ENCODE assay signal across 10 mouse cellular contexts in genomic region chr2:112266780-112267179, GRCm38 (mm10). TPM values are rescaled to one million over a fixed set of nuclear protein-coding genes. Genes with fewer than 3 reads are reported as not detected.
A peak's percentile ranks its signal among the peaks of the same experiment; 100 is the strongest.
DNase-seq lines count a peak whose midpoint lies in the region; ATAC-seq and TF ChIP-seq lines count a peak whose summit lies in the region.
"Had no signal": no experiment of that assay in that cellular context is flagged by ENCODE, and none has a peak within 500 bp of the region (broad histone marks: within the 10 kb centered on the region; RNA-seq: fewer than 3 reads in every experiment).

No protein-coding gene starts in this region.

- intact Hi-C loops in heart, postnatal 14 days (cut with DNase I), result loop anchor here (10.0 kb wide), 3 partner anchors 68 to 218 kb away; partner anchors contain the start of genes Chrm5 and Emc7

- peak; percentile 46 to 49 for DNase-seq in cerebellum, adult 2 months
- peak; percentile 16 to 40 for DNase-seq in heart, postnatal 14 days
- no peak for DNase-seq in liver, embryonic 13.5 days
- no peak for DNase-seq in spleen, adult 2 months (ENCODE audit: low read depth in 1 of 2, low spot score in 2 of 2)
- DNase-seq in frontal cortex, postnatal 25 days (ENCODE audit: low spot score in 2 of 2), result no peak

- H3K9me3 ChIP-seq in embryonic facial prominence, embryonic 13.5 days, result no peaks in the 10 kb centered on the region
- H3K9me3 ChIP-seq in liver, embryonic 13.5 days (replicated peaks), result no peaks in the 10 kb centered on the region

- H3K9ac ChIP-seq in embryonic facial prominence, embryonic 13.5 days, result peak overlapping the region; percentile 83
- H3K9ac ChIP-seq in liver, embryonic 13.5 days, result peak overlapping the region; percentile 95

- no peak for ATAC-seq in cerebellum, adult (ENCODE audit: insufficient number of reproducible peaks, low FRiP score, low TSS enrichment)
- ATAC-seq in embryonic facial prominence, embryonic 13.5 days (ENCODE audit: insufficient number of reproducible peaks, insufficient read depth, low FRiP score, low TSS enrichment, low read depth), result no peak
- no peak for ATAC-seq in liver, embryonic 13.5 days (ENCODE audit: low read depth)

- no peak overlapping the region for H3ac ChIP-seq in C2C12 (ENCODE audit: control insufficient read depth, insufficient read length, low read depth)

- H3K4me2 ChIP-seq in embryonic facial prominence, embryonic 13.5 days, result peak overlapping the region; percentile 92
- H3K4me2 ChIP-seq in liver, embryonic 13.5 days, result peak overlapping the region; percentile 92

- no peaks in the 10 kb centered on the region for H3K36me3 ChIP-seq in C2C12 (ENCODE audit: control insufficient read depth, insufficient read depth)
- H3K36me3 ChIP-seq in embryonic facial prominence, embryonic 13.5 days, result no peaks in the 10 kb centered on the region
- H3K36me3 ChIP-seq in liver, embryonic 13.5 days, result no peaks in the 10 kb centered on the region
- H3K36me3 ChIP-seq in spleen, adult 2 months (ENCODE audit: control insufficient read depth, insufficient read depth, low read length), result peaks cover 2% of the 10 kb centered on the region

- no peaks in the 10 kb centered on the region for H3K27me3 ChIP-seq in cerebellum, adult 2 months (ENCODE audit: control insufficient read depth, insufficient read depth, low read length)
- no peaks in the 10 kb centered on the region for H3K27me3 ChIP-seq in C2C12 (ENCODE audit: control insufficient read depth, insufficient read depth, insufficient read length)
- no peaks in the 10 kb centered on the region for H3K27me3 ChIP-seq in embryonic facial prominence, embryonic 13.5 days
- no peaks in the 10 kb centered on the region for H3K27me3 ChIP-seq in liver, embryonic 13.5 days
- no peaks in the 10 kb centered on the region for H3K27me3 ChIP-seq in spleen, adult 2 months (ENCODE audit: control insufficient read depth, insufficient read depth, low read length)

- H3K27ac ChIP-seq in cerebellum, adult 2 months (ENCODE audit: insufficient read depth, low read length), result peak overlapping the region; percentile 46; the same call in 1 of the 2 replicates
- H3K27ac ChIP-seq in embryonic facial prominence, embryonic 13.5 days, result no peak overlapping the region
- H3K27ac ChIP-seq in liver, embryonic 13.5 days, result peak overlapping the region; percentile 94
- H3K27ac ChIP-seq in spleen, adult 2 months (ENCODE audit: insufficient read depth, low read length), result peak overlapping the region; percentile 98

- peaks cover 36% of the 10 kb centered on the region for H3K79me2 ChIP-seq in C2C12 (ENCODE audit: control insufficient read depth, insufficient read depth)

- H3K79me3 ChIP-seq in C2C12 (ENCODE audit: low read depth), result peaks cover 15% of the 10 kb centered on the region

- H3K4me3 ChIP-seq in cerebellum, adult 2 months (replicated peaks; ENCODE audit: insufficient read depth, low read depth, low read length), result peak overlapping the region; percentile 67
- H3K4me3 ChIP-seq in C2C12 (ENCODE audit: insufficient read depth, poor library complexity, severe bottlenecking), result peak overlapping the region; percentile 75
- peak overlapping the region; percentile 83 for H3K4me3 ChIP-seq in embryonic facial prominence, embryonic 13.5 days
- H3K4me3 ChIP-seq in liver, embryonic 13.5 days (replicated peaks), result peak overlapping the region; percentile 91
- peak overlapping the region; percentile 69 for H3K4me3 ChIP-seq in spleen, adult 2 months (ENCODE audit: extremely low read depth, insufficient read depth, insufficient read length)

- under 1% methylated on average over 10 of the region's 10 CpGs for WGBS in cerebellum, adult 2 months
- 65% methylated on average over 10 of the region's 10 CpGs for WGBS in embryonic facial prominence, embryonic 13.5 days
- WGBS in liver, embryonic 13.5 days (ENCODE audit: insufficient replicate concordance), result 20% methylated on average over 10 of the region's 10 CpGs
- whole genome bisulfite sequencing in spleen, adult 2 months, result 0% methylated on average over 10 of the region's 10 CpGs

- H3K4me1 ChIP-seq in cerebellum, adult 2 months (ENCODE audit: control insufficient read depth, insufficient read depth, low read length), result no peaks in the 10 kb centered on the region; the same call in 1 of the 2 replicates
- peaks cover 34% of the 10 kb centered on the region for H3K4me1 ChIP-seq in embryonic facial prominence, embryonic 13.5 days
- H3K4me1 ChIP-seq in liver, embryonic 13.5 days (replicated peaks), result peaks cover 69% of the 10 kb centered on the region
- peaks cover 14% of the 10 kb centered on the region; the same call in 1 of the 2 replicates for H3K4me1 ChIP-seq in spleen, adult 2 months (ENCODE audit: control insufficient read depth, insufficient read depth, insufficient read length)

- TF ChIP-seq POLR2A in cerebellum, adult 2 months (IDR thresholded peaks at IDR 0.05; ENCODE audit: borderline replicate concordance, insufficient read depth, low read length), result no peak
- TF ChIP-seq POLR2A in spleen, adult 2 months (IDR thresholded peaks at IDR 0.05; ENCODE audit: low read depth, low read length), result no peak

- TF ChIP-seq CTCF in cerebellum, adult 2 months (IDR thresholded peaks at IDR 0.05; ENCODE audit: borderline replicate concordance, insufficient read depth, low read depth, low read length), result no peak
- no peak for TF ChIP-seq CTCF in C2C12 (IDR thresholded peaks at IDR 0.05; ENCODE audit: control insufficient read depth, insufficient read depth, insufficient read length)
- TF ChIP-seq CTCF in spleen, adult 2 months (IDR thresholded peaks at IDR 0.05; ENCODE audit: extremely low read depth, insufficient read depth, insufficient read length, insufficient replicate concordance), result no peak

TF ChIP-seq in C2C12, 6 proteins besides CTCF, POLR2A, EP300 and RAD21:
- no peak for TF ChIP-seq USF1 (IDR thresholded peaks at IDR 0.05; ENCODE audit: low read depth)
- TF ChIP-seq MYOG (IDR thresholded peaks at IDR 0.05; ENCODE audit: control insufficient read depth, extremely low read depth, insufficient read length), result no peak
- TF ChIP-seq MYOD1 (IDR thresholded peaks at IDR 0.05; ENCODE audit: control insufficient read depth, insufficient read length, low read depth), result no peak
- TF ChIP-seq MAX (IDR thresholded peaks at IDR 0.05), result no peak
- no peak for TF ChIP-seq FOSL1 (IDR thresholded peaks at IDR 0.05; ENCODE audit: insufficient read depth, low read length, poor library complexity, severe bottlenecking)
- no peak for TF ChIP-seq CEBPB (IDR thresholded peaks at IDR 0.05; ENCODE audit: low read depth)

RNA-seq across cellular contexts. Expression of gene Gm21985, which starts 0.7 kb away (rescaled TPM):
- polyA plus RNA-seq in cerebellum, adult 2 months (2012; rRNA removed), result 0.19 TPM in 1 of 2 replicates, not detected in the other
- polyA plus RNA-seq in C2C12 (2012; fragmentation: generic; extraction: Trizol), result not detected
- polyA plus RNA-seq in embryonic facial prominence, embryonic 13.5 days (2015; fragmentation: Nextera tagmentation; extraction: Ambion mirVana), result not detected in 2 replicates
- under 1 TPM in 1 of 2 experiments, not detected in 1; 0.51 TPM for total RNA-seq in heart, postnatal 14 days (2021)
- not detected in 2 replicates for polyA plus RNA-seq in liver, embryonic 13.5 days (2015; fragmentation: Nextera tagmentation; extraction: Ambion mirVana)
- not detected in 2 replicates for polyA plus RNA-seq in spleen, adult 2 months (2012; rRNA removed)

RNA-seq across cellular contexts. Expression of gene Slc12a6, which starts 1.2 kb away (rescaled TPM):
- 96.9 and 98.7 TPM in 2 replicates for polyA plus RNA-seq in cerebellum, adult 2 months (2012; rRNA removed)
- 4.4 TPM for polyA plus RNA-seq in C2C12 (2012; fragmentation: generic; extraction: Trizol)
- polyA plus RNA-seq in embryonic facial prominence, embryonic 13.5 days (2015; fragmentation: Nextera tagmentation; extraction: Ambion mirVana), result 11.0 and 11.9 TPM in 2 replicates
- 10 to 100 TPM; 40.7 to 42.8 TPM for total RNA-seq in heart, postnatal 14 days (2021)
- 3.6 and 3.9 TPM in 2 replicates for polyA plus RNA-seq in liver, embryonic 13.5 days (2015; fragmentation: Nextera tagmentation; extraction: Ambion mirVana)
- 58.0 and 74.0 TPM in 2 replicates for polyA plus RNA-seq in spleen, adult 2 months (2012; rRNA removed)

RNA-seq across cellular contexts. Expression of gene Nop10, which starts 5.1 kb away (rescaled TPM):
- polyA plus RNA-seq in cerebellum, adult 2 months (2012; rRNA removed), result 99.7 and 104 TPM in 2 replicates
- 139 TPM for polyA plus RNA-seq in C2C12 (2012; fragmentation: generic; extraction: Trizol)
- 196 and 214 TPM in 2 replicates for polyA plus RNA-seq in embryonic facial prominence, embryonic 13.5 days (2015; fragmentation: Nextera tagmentation; extraction: Ambion mirVana)
- total RNA-seq in heart, postnatal 14 days (2021), result 10 to 100 TPM; 57.1 to 64.2 TPM
- 199 and 208 TPM in 2 replicates for polyA plus RNA-seq in liver, embryonic 13.5 days (2015; fragmentation: Nextera tagmentation; extraction: Ambion mirVana)
- polyA plus RNA-seq in spleen, adult 2 months (2012; rRNA removed), result 42.0 and 47.2 TPM in 2 replicates

RNA-seq across cellular contexts. Expression of gene Nutm1, which starts 7.7 kb away (rescaled TPM):
- not detected in 2 replicates for polyA plus RNA-seq in cerebellum, adult 2 months (2012; rRNA removed)
- 0.02 TPM for polyA plus RNA-seq in C2C12 (2012; fragmentation: generic; extraction: Trizol)
- polyA plus RNA-seq in embryonic facial prominence, embryonic 13.5 days (2015; fragmentation: Nextera tagmentation; extraction: Ambion mirVana), result not detected in 2 replicates
- total RNA-seq in heart, postnatal 14 days (2021), result not detected
- polyA plus RNA-seq in liver, embryonic 13.5 days (2015; fragmentation: Nextera tagmentation; extraction: Ambion mirVana), result not detected in 2 replicates
- not detected in 2 replicates for polyA plus RNA-seq in spleen, adult 2 months (2012; rRNA removed)
- total RNA-seq: ES-E14; layer of hippocampus, adult 18-20 months had no signal

RNA-seq across cellular contexts. Expression of gene Lpcat4, which starts 27.5 kb away (rescaled TPM):
- 219 and 231 TPM in 2 replicates for polyA plus RNA-seq in cerebellum, adult 2 months (2012; rRNA removed)
- 28.0 TPM for polyA plus RNA-seq in C2C12 (2012; fragmentation: generic; extraction: Trizol)
- 15.3 and 15.4 TPM in 2 replicates for polyA plus RNA-seq in embryonic facial prominence, embryonic 13.5 days (2015; fragmentation: Nextera tagmentation; extraction: Ambion mirVana)
- total RNA-seq in heart, postnatal 14 days (2021), result 1 to 10 TPM; 4.3 to 4.4 TPM
- polyA plus RNA-seq in liver, embryonic 13.5 days (2015; fragmentation: Nextera tagmentation; extraction: Ambion mirVana), result 2.7 and 2.8 TPM in 2 replicates
- polyA plus RNA-seq in spleen, adult 2 months (2012; rRNA removed), result 44.6 and 55.6 TPM in 2 replicates

Comparison
In these comparisons a context has a peak if more than half of its experiments do, and no peak if none do; other contexts are left out.
1. DNase-seq: peak in cerebellum, adult 2 months (2 of 2) and heart, postnatal 14 days (2 of 2); none in liver, embryonic 13.5 days (single experiment), spleen, adult 2 months (0 of 2) and frontal cortex, postnatal 25 days (0 of 2).
2. Peak in every context shown above with its lines, with median percentiles within 50 percentile points of each other: H3K4me3 ChIP-seq.